Mouse (Mus musculus) hindbrain, embryonic 11.5 days (tissue): Measurements from ENCODE around the gene Phf12. TPM values are rescaled to one million over a fixed set of nuclear protein-coding genes. Genes with fewer than 3 reads are reported as not detected.

ENCODE experiments used
- ATAC-seq: fragments of 200-750 bp; cut with Nextera tagmentation; 2 replicates; pipeline ENCODE4 v1.8.0; 2017; ENCODE audit warnings: mild to moderate bottlenecking, moderate TSS enrichment, moderate library complexity; ENCODE audit not compliant: low FRiP score
- DNase-seq: peaks from one replicate; pipeline ENCODE4 v3.0.0-alpha.2; 2015; ENCODE audit warnings: low spot score
- H3K27ac ChIP-seq: fragments of 300-500 bp; sonication (generic); 2 replicates; pipeline ENCODE4 v1.5.1; 2014; ENCODE audit warnings: mild to moderate bottlenecking, low read depth, low read length
- H3K27me3 ChIP-seq: fragments of 300-500 bp; sonication (generic); 2 replicates; pipeline ENCODE4 v1.6.1; 2014; ENCODE audit warnings: mild to moderate bottlenecking, low read length, moderate library complexity, mixed read lengths; ENCODE audit not compliant: control insufficient read depth, insufficient read depth
- H3K36me3 ChIP-seq: fragments of 300-500 bp; sonication (generic); 2 replicates; pipeline ENCODE4 v1.6.1; 2014; ENCODE audit warnings: mild to moderate bottlenecking, low read length, moderate library complexity, mixed read lengths; ENCODE audit not compliant: control insufficient read depth, insufficient read depth
- H3K4me1 ChIP-seq: fragments of 300-500 bp; sonication (generic); replicated peaks from 2 replicates; pipeline ENCODE4 v1.6.1; 2014; ENCODE audit warnings: low read length, mixed read lengths; ENCODE audit not compliant: control insufficient read depth, insufficient read depth
- H3K4me2 ChIP-seq: fragments of 300-500 bp; sonication (generic); replicated peaks from 2 replicates; pipeline ENCODE4 v1.6.1; 2014; ENCODE audit warnings: mild to moderate bottlenecking, low read depth, low read length
- H3K4me3 ChIP-seq: fragments of 300-500 bp; sonication (generic); 2 replicates; pipeline ENCODE4 v1.5.1; 2014; ENCODE audit warnings: low read depth, low read length
- H3K9ac ChIP-seq: fragments of 300-500 bp; sonication (generic); 2 replicates; pipeline ENCODE4 v1.6.1; 2014; ENCODE audit warnings: low read depth, low read length
- H3K9me3 ChIP-seq: fragments of 300-500 bp; sonication (generic); 2 replicates; pipeline ENCODE4 v1.6.1; 2016; ENCODE audit warnings: low read length; ENCODE audit not compliant: control insufficient read depth
- WGBS: fragments of 180-500 bp; shearing (Covaris S2); extraction: QIAGEN DNeasy Blood & Tissue Kit; methylation state at CpG from one replicate; pipeline ENCODE4 v1.1.7; 2014; 5-methylcytosine and 5-hydroxymethylcytosine counted together
- polyA plus RNA-seq: library from polyadenylated mRNA; unstranded; fragments of >200 nt; fragmentation: Nextera tagmentation; extraction: Ambion mirVana; gene quantifications from 2 replicates; pipeline ENCODE4 v1.2.1, GENCODE M21; 2014

Phf12 gene
- polyA plus RNA-seq, 1 experiment from 2014 or later = 20.2 TPM

DNA sequence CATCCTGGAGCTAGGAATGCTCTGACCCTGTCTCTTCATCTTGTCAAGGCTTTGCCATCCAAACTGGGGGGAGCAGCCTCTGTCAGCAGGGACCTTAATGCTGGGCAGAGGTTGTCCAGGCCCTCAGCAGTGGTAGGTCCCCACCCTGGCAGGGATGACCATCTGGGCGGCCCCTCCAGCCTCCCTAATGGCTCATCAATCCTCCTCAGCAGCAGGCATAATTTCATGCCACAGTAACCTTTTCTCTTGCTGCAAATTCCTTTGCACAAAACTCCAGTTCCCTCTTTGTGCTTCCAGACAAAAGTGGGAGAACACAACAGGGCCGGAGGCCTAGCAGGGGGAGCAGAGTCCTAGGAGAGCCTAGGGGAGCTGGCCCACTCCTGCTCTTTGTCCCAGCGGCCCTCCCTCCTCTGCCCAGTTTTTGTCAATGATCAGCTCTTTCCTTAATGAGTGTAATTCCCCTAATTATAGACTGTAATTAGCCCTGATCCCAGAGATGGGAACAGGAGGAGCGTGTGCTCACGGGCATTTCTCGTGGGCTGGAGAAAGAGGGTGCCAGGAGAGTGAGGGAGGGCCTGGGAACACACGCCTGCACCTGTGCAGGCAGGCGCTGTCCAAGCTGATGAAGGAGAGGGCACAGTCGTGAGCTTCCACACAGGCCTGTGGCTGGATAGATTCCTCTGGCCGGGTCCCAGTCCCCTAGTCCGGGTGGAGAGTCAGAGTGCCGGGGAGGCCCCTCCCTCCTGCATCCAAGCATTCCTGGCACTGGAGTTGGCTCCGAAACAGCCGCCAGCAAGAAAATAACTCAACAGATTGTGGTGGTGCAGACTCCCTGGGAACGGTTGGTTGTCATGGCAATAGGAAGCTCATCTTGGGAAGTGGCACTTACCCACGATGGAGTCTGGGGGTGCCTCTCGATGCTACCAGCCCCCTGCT, 17.2 kb upstream of the Phf12 start:
- DNase-seq (peak; percentile 75), ATAC-seq (peak; percentile 83)
- Histone ChIP-seq H3K4me2 (peak overlapping the region; percentile 25), H3K27ac (peak overlapping the region; percentile 82), H3K9me3 (no peaks in the 10 kb centered on the region), H3K27me3 (peaks cover 23% of the 10 kb centered on the region), H3K4me1 (peaks cover 22% of the 10 kb centered on the region), H3K4me3 (no peak overlapping the region), H3K9ac (peak overlapping the region; percentile 31; the same call in 1 of the 2 replicates), H3K36me3 (no peaks in the 10 kb centered on the region)
- 13% methylated on average over 17 of the region's 17 CpGs for WGBS

- Histone ChIP-seq H3K9me3 (no peaks in the 10 kb centered on the region), H3K4me3 (no peak overlapping the region), H3K36me3 (no peaks in the 10 kb centered on the region), H3K4me2 (no peak overlapping the region), H3K4me1 (peaks cover 19% of the 10 kb centered on the region), H3K27ac (peak overlapping the region; percentile 82; the same call in 1 of the 2 replicates), H3K27me3 (peaks cover 20% of the 10 kb centered on the region), H3K9ac (0 out of 2 replicates have a peak overlapping the region, but pooled peaks have one; percentile 20)
- DNase-seq (no peak), ATAC-seq (0 out of 2 replicates have a peak, but pooled peaks have one; percentile 11)
- WGBS = 54% methylated on average over 5 of the region's 5 CpGs
Measured at GRCm38 (mm10) chr11:77966037-77966391, 16.5 kb upstream of the Phf12 start.

GRCm38 (mm10) chr11:77967114-77967513, 15.4 kb upstream of the Phf12 start:
- Histone ChIP-seq H3K27me3 (peaks cover 18% of the 10 kb centered on the region), H3K9ac (no peak overlapping the region), H3K9me3 (no peaks in the 10 kb centered on the region), H3K4me1 (peaks cover 19% of the 10 kb centered on the region), H3K4me2 (no peak overlapping the region), H3K27ac (no peak overlapping the region), H3K4me3 (no peak overlapping the region), H3K36me3 (no peaks in the 10 kb centered on the region)
- WGBS = 2% methylated on average over 4 of the region's 4 CpGs
- ATAC-seq (no peak), DNase-seq (peak; percentile 92)

GRCm38 (mm10) chr11:77968786-77969185, 13.8 kb upstream of the Phf12 start:
- Histone ChIP-seq H3K36me3 (no peaks in the 10 kb centered on the region), H3K4me1 (peaks cover 19% of the 10 kb centered on the region), H3K9ac (no peak overlapping the region), H3K27me3 (peaks cover 11% of the 10 kb centered on the region; the same call in 1 of the 2 replicates), H3K4me2 (no peak overlapping the region), H3K27ac (no peak overlapping the region), H3K9me3 (no peaks in the 10 kb centered on the region), H3K4me3 (no peak overlapping the region)
- no peak for ATAC-seq
- no peak for DNase-seq
- 69% methylated on average over 4 of the region's 4 CpGs for WGBS

DNA sequence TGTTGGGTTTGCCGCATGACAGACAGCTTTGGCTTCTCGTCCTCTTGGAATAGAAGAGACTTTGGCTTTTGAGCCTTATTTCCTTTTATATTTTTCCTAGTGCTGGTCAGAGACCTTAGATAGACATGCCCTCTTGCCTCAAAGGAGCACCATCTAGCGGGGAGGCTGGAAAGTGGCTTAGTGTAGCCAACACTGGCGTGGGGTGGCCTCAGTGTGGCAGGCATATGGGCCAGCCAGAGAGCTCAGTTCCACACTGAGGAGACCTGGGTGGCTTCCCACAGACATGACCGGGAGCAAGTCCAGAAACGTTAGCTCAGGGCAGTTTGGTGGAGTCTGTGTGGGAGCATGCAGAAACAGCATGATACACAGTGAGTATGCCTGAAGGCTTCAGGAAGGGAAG, 11.8 kb upstream of the Phf12 start:
- H3K4me2 ChIP-seq = no peak overlapping the region
- H3K9ac ChIP-seq = no peak overlapping the region
- H3K4me3 ChIP-seq = no peak overlapping the region
- no peaks in the 10 kb centered on the region for H3K36me3 ChIP-seq
- peaks cover 6% of the 10 kb centered on the region for H3K4me1 ChIP-seq
- WGBS = 89% methylated on average over 6 of the region's 6 CpGs
- no peak for ATAC-seq
- H3K27me3 ChIP-seq = peaks cover 11% of the 10 kb centered on the region; the same call in 1 of the 2 replicates
- no peak overlapping the region for H3K27ac ChIP-seq
- no peak for DNase-seq
- no peaks in the 10 kb centered on the region for H3K9me3 ChIP-seq

- Histone ChIP-seq H3K9ac (no peak overlapping the region), H3K36me3 (no peaks in the 10 kb centered on the region), H3K4me1 (no peaks in the 10 kb centered on the region), H3K9me3 (no peaks in the 10 kb centered on the region), H3K4me2 (no peak overlapping the region), H3K27me3 (peaks cover 4% of the 10 kb centered on the region; the same call in 1 of the 2 replicates), H3K27ac (no peak overlapping the region), H3K4me3 (no peak overlapping the region)
- ATAC-seq (no peak), DNase-seq (no peak)
- WGBS = 87% methylated on average over 7 of the region's 7 CpGs
Measured at GRCm38 (mm10) chr11:77973520-77973919, 9.0 kb upstream of the Phf12 start.

GRCm38 (mm10) chr11:77974325-77974724, 8.2 kb upstream of the Phf12 start:
- no peak for ATAC-seq
- 42% methylated on average over 15 of the region's 15 CpGs for WGBS
- Histone ChIP-seq H3K27ac (no peak overlapping the region), H3K4me2 (no peak overlapping the region), H3K4me1 (no peaks in the 10 kb centered on the region), H3K9me3 (no peaks in the 10 kb centered on the region), H3K27me3 (peaks cover 2% of the 10 kb centered on the region; the same call in 1 of the 2 replicates), H3K9ac (no peak overlapping the region), H3K4me3 (no peak overlapping the region), H3K36me3 (no peaks in the 10 kb centered on the region)
- DNase-seq = no peak

DNA sequence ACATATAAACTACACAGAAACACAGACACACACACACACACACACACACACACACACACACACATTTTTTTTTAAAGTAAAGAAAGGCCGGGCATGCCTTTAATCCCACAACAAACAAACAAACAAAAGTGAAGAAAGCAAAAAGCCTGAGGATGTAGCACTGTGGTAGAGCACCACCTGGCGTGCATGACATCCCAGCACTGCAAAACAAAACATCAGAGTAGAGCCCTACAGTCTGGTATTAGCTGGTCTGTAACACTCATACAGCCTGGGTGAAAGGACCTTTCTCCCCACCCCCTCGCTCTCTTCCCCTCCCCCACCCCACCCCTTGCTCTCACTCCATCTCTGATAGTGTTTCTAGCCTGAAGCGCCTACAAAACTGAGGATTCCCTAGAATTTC, 6.7 kb upstream of the Phf12 start:
- H3K4me3 ChIP-seq = no peak overlapping the region
- peaks cover 2% of the 10 kb centered on the region; the same call in 1 of the 2 replicates for H3K27me3 ChIP-seq
- no peaks in the 10 kb centered on the region for H3K9me3 ChIP-seq
- no peak overlapping the region for H3K27ac ChIP-seq
- no peak for ATAC-seq
- no peaks in the 10 kb centered on the region for H3K4me1 ChIP-seq
- WGBS = 46% methylated on average over 4 of the region's 4 CpGs
- H3K9ac ChIP-seq = no peak overlapping the region
- H3K4me2 ChIP-seq = no peak overlapping the region
- H3K36me3 ChIP-seq = no peaks in the 10 kb centered on the region
- no peak for DNase-seq

- Histone ChIP-seq H3K4me2 (no peak overlapping the region), H3K36me3 (no peaks in the 10 kb centered on the region), H3K9me3 (no peaks in the 10 kb centered on the region), H3K27ac (no peak overlapping the region), H3K4me1 (no peaks in the 10 kb centered on the region), H3K9ac (no peak overlapping the region), H3K27me3 (no peaks in the 10 kb centered on the region; the same call in 1 of the 2 replicates), H3K4me3 (no peak overlapping the region)
- WGBS = 76% methylated on average over 6 of the region's 6 CpGs
- no peak for ATAC-seq
- DNase-seq = no peak
Measured at GRCm38 (mm10) chr11:77978161-77978560, 4.4 kb upstream of the Phf12 start.
